Mouse (Mus musculus) stomach, postnatal 0 days (tissue): Measurements from ENCODE around the gene Fibcd1. TPM values are rescaled to one million over a fixed set of nuclear protein-coding genes. Genes with fewer than 3 reads are reported as not detected.

Source experiments
- ATAC-seq: fragments of 200-750 bp; cut with Nextera tagmentation; 2 replicates; pipeline ENCODE4 v1.8.0; 2017; ENCODE audit not compliant: low FRiP score, low TSS enrichment
- DNase-seq: peaks from one replicate; pipeline ENCODE4 v3.0.0-alpha.2; 2016; ENCODE audit warnings: low spot score
- H3K27ac ChIP-seq: fragments of 300-500 bp; sonication (generic); replicated peaks from 2 replicates; pipeline ENCODE4 v1.5.1; 2014; ENCODE audit warnings: mild to moderate bottlenecking, control low read depth
- H3K27me3 ChIP-seq: fragments of 300-500 bp; sonication (generic); 2 replicates; pipeline ENCODE4 v1.6.1; 2014; ENCODE audit warnings: low read length; ENCODE audit not compliant: control insufficient read depth, insufficient read depth
- H3K36me3 ChIP-seq: fragments of 300-500 bp; sonication (generic); 2 replicates; pipeline ENCODE4 v1.6.1; 2014; ENCODE audit warnings: low read length, mixed read lengths; ENCODE audit not compliant: control insufficient read depth, insufficient read depth
- H3K4me1 ChIP-seq: fragments of 300-500 bp; sonication (generic); replicated peaks from 2 replicates; pipeline ENCODE4 v1.6.1; 2014; ENCODE audit warnings: antibody characterized with exemption; ENCODE audit not compliant: control insufficient read depth, insufficient read depth
- H3K4me2 ChIP-seq: fragments of 300-500 bp; sonication (generic); replicated peaks from 2 replicates; pipeline ENCODE4 v1.6.1; 2014; ENCODE audit warnings: low read depth, mild to moderate bottlenecking, control low read depth, moderate library complexity
- H3K4me3 ChIP-seq: fragments of 300-500 bp; sonication (generic); 2 replicates; pipeline ENCODE4 v1.5.1; 2014; ENCODE audit warnings: low read depth, low read length, control low read depth
- H3K9ac ChIP-seq: fragments of 300-500 bp; sonication (generic); 2 replicates; pipeline ENCODE4 v1.6.1; 2014; ENCODE audit warnings: mild to moderate bottlenecking, low read length, control low read depth, mixed read lengths
- H3K9me3 ChIP-seq: fragments of 300-500 bp; sonication (generic); 2 replicates; pipeline ENCODE4 v1.6.1; 2016; ENCODE audit warnings: low read length; ENCODE audit not compliant: control insufficient read depth
- CTCF ChIP-seq: IDR thresholded peaks from 2 replicates; pipeline ENCODE4 v1.5.1; 2016; ENCODE audit warnings: antibody characterized with exemption, low read depth, mild to moderate bottlenecking, moderate library complexity
- EP300 ChIP-seq: optimal IDR thresholded peaks from 2 replicates; pipeline ENCODE3; 2016; ENCODE audit warnings: antibody characterized with exemption
- WGBS: fragments of 180-500 bp; shearing (Covaris S2); extraction: QIAGEN DNeasy Blood & Tissue Kit; methylation state at CpG from one replicate; pipeline ENCODE4 v1.1.7; 2014; 5-methylcytosine and 5-hydroxymethylcytosine counted together
- polyA plus RNA-seq: library from polyadenylated mRNA; unstranded; fragments of >200 nt; fragmentation: Nextera tagmentation; extraction: Ambion mirVana; gene quantifications from 2 replicates; pipeline ENCODE4 v1.2.1, GENCODE M21; 2015

Gene Fibcd1
- 0.08 and 0.17 TPM in 2 replicates for polyA plus RNA-seq

- peak within 1 kb of the TSS; percentile 47 for H3K9ac ChIP-seq
- peak within 1 kb of the TSS; percentile 75 for H3K4me2 ChIP-seq
- under 1% methylated on average over 58 of the region's 88 CpGs for WGBS
- H3K36me3 ChIP-seq = no peaks in the 10 kb centered on the region
- DNase-seq (peak; percentile 30), ATAC-seq (no peak)
- H3K9me3 ChIP-seq = no peaks in the 10 kb centered on the region
- no peak for TF ChIP-seq EP300
- no peak for TF ChIP-seq CTCF
- H3K27me3 ChIP-seq = no peaks in the 10 kb centered on the region; the same call in none of the 2 replicates
- peaks cover 3% of the 10 kb centered on the region; the same call in 1 of the 2 replicates for H3K4me1 ChIP-seq
- H3K27ac ChIP-seq = no peak within 1 kb of the TSS
- peak within 1 kb of the TSS; percentile 52 for H3K4me3 ChIP-seq
Measured at GRCm38 (mm10) chr2:31845896-31846691, at the start of gene Fibcd1. Gene Fibcd1 (minus strand): TSS chr2:31846005.

DNA sequence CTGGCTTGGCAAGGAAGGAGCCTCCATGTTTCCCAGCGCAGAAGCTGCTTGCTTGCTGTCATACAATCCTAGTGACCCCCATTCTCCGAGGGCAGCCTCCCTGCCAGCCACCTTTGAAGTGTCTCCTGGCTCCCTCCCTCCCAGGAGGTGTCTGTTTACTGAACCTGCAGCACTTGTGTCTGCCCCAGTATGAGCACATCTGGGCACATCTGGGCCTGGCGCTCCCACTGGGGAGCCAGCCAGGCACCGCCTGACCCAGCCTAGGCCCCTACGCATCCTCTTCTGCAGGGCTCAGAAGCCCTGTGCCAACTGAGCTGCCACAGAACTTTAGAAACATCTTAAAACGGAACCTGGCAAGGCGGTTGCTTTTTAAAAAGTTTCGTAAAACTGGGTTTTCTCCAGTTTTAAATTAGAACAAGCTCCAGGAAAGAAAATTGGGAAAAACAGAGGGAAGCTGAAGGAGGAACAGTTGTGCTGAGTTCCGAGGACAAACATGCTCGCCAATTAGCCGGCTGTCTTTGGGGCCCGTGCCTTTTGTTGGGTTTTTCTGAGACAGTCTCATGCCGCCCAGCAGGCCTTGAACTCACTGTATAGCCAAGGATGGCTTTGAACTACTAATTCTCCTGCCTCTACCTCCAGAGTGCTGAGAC, 48.5 kb upstream of the Fibcd1 start:
- H3K9me3 ChIP-seq = no peaks in the 10 kb centered on the region
- H3K4me3 ChIP-seq = no peak overlapping the region
- 63% methylated on average over 13 of the region's 13 CpGs for WGBS
- no peak for ATAC-seq
- H3K4me1 ChIP-seq = no peaks in the 10 kb centered on the region
- H3K9ac ChIP-seq = no peak overlapping the region
- H3K27ac ChIP-seq = no peak overlapping the region
- TF ChIP-seq EP300 = no peak
- no peak for TF ChIP-seq CTCF
- H3K36me3 ChIP-seq = no peaks in the 10 kb centered on the region
- H3K4me2 ChIP-seq = no peak overlapping the region
- no peaks in the 10 kb centered on the region for H3K27me3 ChIP-seq
- no peak for DNase-seq

- Histone ChIP-seq H3K4me2 (no peak overlapping the region), H3K9ac (no peak overlapping the region), H3K27ac (no peak overlapping the region), H3K4me3 (no peak overlapping the region), H3K4me1 (no peaks in the 10 kb centered on the region), H3K27me3 (no peaks in the 10 kb centered on the region), H3K9me3 (no peaks in the 10 kb centered on the region), H3K36me3 (no peaks in the 10 kb centered on the region)
- 66% methylated on average over 10 of the region's 10 CpGs for WGBS
- no peak for TF ChIP-seq CTCF
- TF ChIP-seq EP300 = no peak
- no peak for DNase-seq
- ATAC-seq = no peak
Measured at GRCm38 (mm10) chr2:31893110-31893669, 47.4 kb upstream of the Fibcd1 start.

DNA sequence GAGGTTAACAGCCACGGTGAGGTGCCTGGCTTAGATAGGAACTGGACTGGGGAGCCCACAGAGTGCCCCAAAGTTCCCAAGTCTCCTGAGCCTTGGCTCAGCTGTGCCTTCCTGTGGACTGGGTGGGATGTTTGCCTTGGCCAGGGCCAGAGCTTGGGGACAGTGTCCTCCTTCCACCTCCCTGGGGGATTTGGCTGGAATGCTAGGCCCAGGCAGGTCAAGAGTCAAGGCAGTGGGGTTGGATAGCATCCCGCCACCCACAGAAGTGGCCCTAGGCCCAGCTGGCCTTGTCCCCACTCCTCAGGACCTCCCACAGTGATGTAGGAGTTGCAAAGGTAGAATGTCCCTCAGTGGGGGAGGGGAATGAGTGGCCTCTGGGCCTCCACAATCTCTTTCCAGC, 45.4 kb upstream of the Fibcd1 start:
- H3K4me3 ChIP-seq = no peak overlapping the region
- H3K4me1 ChIP-seq = no peaks in the 10 kb centered on the region
- no peaks in the 10 kb centered on the region for H3K9me3 ChIP-seq
- H3K9ac ChIP-seq = no peak overlapping the region
- no peak overlapping the region for H3K27ac ChIP-seq
- no peak for TF ChIP-seq EP300
- TF ChIP-seq CTCF = no peak
- 0 out of 2 replicates have a peak, but pooled peaks cover under 1% of the 10 kb centered on the region for H3K27me3 ChIP-seq
- no peak overlapping the region for H3K4me2 ChIP-seq
- H3K36me3 ChIP-seq = no peaks in the 10 kb centered on the region
- DNase-seq = no peak
- no peak for ATAC-seq
- WGBS = 73% methylated on average over 2 of the region's 2 CpGs

- 47% methylated on average over 1 of the region's 1 CpGs for WGBS
- Histone ChIP-seq H3K4me2 (no peak overlapping the region), H3K9me3 (no peaks in the 10 kb centered on the region), H3K27me3 (0 out of 2 replicates have a peak, but pooled peaks cover 2% of the 10 kb centered on the region), H3K27ac (no peak overlapping the region), H3K36me3 (no peaks in the 10 kb centered on the region), H3K4me3 (no peak overlapping the region), H3K9ac (no peak overlapping the region), H3K4me1 (no peaks in the 10 kb centered on the region)
- no peak for ATAC-seq
- DNase-seq = no peak
- TF ChIP-seq CTCF (no peak), EP300 (no peak)
Measured at GRCm38 (mm10) chr2:31888871-31889270, 43.1 kb upstream of the Fibcd1 start.
